Mouse (Mus musculus) left cerebral cortex, adult 8-10 months (tissue): ENCODE data around the gene Dag1. TPM values are rescaled to one million over a fixed set of nuclear protein-coding genes. Genes with fewer than 3 reads are reported as not detected.
"Not testable (repeated sequence)": the region's sequence is repeated elsewhere in the genome, so short reads cannot be mapped to it uniquely, and the experiment has no call there.

Experiments used
- DNase-seq, 2 experiments: peaks; one replicate each; pipeline ENCODE4 v3.0.0; 2022; ENCODE audit warnings: low spot score in 2 of 2
- total RNA-seq, 4 experiments: library from RNA; stranded (reverse); gene quantifications; 2 replicates each; pipeline ENCODE4 v1.2.4; 2022

The Dag1 gene
- total RNA-seq, 4 experiments from 2014 or later: 73.1 to 79.5 (median 76.8) TPM

DNA sequence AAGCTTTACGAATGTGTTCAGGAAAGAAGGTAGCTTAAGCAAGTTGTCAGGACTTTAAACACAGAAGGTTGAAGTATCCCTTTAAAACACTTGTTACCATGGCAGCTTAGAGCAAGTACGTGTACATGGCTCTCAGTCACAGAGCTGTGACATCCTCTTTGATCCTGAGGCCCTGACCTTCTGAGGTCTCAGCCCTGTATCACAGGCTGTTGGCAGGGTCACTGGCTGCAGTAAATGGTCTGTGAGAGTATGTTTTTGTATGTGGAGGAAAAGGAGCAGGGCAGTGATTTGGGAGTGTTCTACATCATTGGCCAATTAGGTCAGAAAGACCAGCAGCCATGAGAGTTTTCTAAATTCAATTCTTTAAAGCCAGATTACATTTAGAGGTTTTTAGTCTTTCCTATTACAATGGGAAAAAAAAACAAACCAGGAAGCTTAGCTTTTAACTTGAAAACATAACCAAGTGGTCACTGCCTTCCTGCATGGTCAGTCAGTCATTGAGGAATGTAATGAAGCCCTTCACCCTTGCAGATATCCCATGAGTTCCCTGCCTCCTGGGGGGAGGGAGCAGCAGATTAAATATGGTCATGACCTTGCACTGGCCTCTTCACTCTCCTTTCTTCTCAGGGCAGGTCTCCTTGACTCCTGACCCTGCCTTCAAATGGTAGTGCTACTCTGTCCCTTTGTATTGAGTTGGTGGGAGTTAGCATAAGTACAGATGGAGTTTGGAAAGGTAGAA, 35.7 kb downstream of the Dag1 start:
- DNase-seq: no peak

DNA sequence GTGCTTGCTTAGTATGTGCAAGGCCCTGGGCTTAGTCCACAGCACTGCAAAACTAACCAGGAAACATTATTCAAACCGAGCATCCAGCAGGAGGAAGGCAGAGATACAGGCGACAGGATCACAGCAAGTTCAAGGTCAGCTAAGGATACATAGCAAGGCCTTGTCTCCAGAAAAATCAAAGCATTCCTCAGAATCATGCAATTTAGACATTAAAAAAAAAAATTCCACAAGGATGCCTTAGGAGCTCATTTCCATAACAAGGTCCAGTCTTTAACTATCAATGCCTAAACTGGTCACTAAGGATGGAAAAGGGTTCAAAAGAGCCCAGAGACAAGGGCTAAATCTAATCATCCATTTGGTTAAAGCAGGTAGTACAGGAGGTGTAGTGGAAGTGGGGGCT, 38.6 kb downstream of the Dag1 start:
- DNase-seq: no peak

DNA sequence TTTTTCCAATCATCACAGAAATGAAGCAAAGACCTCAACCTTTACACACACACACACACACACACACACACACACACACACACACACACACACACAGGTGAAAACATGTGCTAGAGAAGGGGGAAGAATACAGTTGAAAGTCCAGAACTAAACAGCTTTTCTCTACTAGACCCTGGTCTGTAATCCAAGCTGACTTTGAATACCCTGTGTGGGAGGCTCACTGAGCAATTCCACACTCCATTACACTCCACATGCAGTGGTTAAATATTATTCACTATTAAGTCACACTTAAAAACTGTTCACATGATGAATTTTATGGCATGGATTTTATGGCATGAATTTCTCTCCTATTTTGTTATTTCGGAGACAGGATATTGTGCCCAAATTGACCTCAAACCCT, 40.1 kb downstream of the Dag1 start:
- no peak for DNase-seq

DNA sequence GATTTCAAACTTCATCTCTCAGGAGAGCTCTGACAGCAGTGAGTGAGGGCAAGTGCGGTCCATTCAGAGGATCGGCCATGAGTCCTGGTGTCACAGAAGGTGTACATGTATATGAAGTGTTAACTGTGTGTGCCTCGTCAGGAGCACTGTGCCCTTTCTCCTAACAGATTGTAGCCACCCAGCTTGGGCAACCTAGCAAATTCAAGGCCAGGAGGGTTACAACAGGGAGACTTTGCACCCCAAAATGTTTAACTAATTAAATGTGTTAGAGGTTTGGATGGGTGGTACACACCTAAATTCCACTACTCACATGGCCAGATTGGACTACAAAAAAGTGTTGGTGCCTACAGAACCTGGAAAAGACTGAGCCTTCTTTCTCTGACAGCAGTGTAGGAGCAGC, 42.2 kb downstream of the Dag1 start:
- no peak for DNase-seq

DNA sequence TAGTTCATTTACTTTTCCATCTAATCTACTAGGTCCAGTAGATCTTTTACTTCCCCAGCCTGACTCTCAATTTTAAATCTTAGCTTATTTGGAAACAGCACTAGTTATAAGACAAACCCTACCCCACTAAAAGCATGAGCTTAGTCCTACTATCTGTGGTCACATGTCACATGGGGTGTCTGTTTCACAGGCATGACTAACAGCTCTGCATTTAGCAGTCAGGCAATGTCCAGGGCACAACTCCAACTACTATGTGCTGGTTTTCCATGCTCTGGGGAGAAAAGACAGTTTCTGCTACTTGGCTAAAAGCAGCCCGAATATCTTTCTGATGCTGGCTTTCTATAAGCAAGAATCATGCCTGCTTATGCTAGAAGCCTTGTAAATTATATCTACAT, 43.4 kb downstream of the Dag1 start:
- DNase-seq: peak in 1 of 2 experiments; percentile 58

DNA sequence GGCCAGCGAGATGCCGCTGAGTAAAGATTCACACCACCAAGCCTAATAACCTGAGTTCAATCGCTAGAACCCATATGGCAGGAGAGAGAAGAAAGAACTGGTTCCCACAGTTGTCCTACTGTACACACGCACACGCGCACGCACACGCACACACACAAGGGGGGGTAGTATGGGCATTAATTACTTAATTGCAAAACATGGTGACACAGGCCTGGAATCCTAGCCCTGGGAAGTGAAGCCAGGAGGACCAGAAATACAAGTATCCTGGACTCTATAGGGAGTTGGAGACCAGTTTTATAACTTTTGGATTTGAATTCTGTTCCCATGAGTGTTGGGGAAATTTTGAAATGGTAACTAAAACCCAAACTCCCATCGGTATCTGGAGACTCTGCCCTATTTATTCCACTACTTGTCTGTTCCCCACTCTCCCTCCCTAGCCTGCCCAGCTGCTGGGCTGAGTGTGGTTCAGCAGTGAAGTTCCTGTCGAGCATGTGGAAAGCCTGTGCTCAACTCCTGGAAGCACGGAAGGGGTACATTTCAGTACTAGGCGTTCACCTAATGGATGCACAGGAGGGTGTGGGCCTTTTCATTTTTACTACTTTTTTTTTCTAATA, 43.9 kb downstream of the Dag1 start:
- no peak for DNase-seq

DNA sequence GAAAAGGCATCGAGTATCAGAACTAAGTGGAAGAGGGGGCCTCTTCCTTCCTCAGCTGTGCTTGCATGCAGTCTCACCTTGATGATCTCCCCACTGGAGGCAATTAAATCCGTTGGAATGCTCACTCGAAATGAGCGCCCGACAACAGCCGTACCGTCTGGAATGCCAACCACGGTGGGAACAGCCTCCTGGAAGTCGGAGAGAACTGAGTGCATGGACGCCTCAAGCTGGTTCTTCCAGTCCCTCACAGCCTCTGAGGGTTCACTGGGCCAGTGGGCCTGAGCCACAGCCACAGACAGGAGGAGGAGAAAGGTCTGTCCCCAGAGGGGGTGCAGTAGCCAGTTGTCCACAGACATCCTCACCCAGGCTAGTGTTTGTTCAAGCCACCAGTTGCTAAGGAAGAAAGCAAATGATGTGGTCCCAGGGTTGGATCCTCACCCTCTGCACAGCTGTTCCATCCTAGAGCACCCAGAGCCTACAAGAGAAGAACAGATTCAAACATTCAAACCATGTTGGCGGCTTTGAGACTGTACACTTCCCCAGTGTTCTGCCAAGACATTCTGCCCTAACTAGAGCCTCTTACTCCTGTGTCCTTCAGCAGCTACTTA, 45.7 kb downstream of the Dag1 start:
- DNase-seq: no peak

DNA sequence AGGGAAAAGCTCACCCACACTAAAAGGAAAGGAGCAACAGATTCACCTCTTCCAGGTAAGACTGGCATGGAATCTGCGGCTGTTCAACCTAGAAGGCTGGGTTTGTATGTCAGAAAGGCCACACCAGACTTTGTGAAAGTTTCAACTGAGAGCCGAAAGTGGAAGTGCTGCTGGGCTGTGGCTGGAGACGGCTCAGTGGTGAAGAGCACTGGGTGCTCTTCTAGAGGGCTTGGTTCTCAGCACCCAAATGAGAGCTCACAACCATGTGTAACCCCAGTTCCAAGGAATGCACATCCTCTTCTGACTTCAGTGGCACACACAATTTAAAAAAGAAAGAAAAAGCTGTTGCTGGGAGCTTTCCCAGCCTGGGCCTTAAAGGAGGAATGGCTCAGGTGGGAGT, 46.4 kb downstream of the Dag1 start:
- no peak for DNase-seq

DNA sequence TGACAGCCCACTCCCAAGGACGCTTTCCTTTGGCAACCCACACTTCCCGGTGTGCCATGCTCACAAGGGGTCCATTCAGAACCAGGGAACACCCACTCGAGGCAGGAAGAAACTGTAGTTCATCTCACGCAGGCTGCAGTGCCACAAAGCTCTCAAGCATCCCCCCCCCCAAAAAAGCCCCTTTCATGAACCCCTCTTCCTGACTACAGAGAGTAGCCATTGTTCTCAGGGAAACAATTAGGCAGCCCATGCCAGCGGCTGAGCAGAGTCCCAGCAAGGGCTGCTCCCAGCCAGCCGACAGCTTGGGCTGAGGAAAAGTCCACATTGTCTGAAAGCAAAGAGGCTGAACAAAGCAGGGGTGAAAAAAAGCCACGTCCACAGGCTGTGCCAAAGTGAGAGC, 50.7 kb downstream of the Dag1 start:
- peak in 1 of 2 experiments; percentile 30 for DNase-seq

DNA sequence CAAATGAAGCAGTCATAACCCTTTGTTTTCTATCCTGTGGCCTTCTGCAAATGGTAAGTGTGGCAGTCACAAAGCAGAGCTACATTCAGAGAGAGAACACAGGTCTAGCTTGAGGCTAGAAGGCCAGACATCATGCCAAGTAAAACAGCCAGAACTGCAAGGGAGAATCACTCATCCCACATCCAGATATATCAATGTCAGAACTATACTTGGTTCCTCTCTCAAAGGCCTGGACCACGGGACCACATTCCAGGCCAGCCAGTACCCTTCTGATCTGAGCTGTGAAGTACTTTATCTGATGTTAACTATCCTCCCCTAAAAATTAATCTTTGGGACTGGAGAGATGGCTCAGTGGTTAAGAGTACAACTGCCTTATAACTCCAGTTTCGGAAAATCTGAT, 51.3 kb downstream of the Dag1 start:
- DNase-seq: no peak

DNA sequence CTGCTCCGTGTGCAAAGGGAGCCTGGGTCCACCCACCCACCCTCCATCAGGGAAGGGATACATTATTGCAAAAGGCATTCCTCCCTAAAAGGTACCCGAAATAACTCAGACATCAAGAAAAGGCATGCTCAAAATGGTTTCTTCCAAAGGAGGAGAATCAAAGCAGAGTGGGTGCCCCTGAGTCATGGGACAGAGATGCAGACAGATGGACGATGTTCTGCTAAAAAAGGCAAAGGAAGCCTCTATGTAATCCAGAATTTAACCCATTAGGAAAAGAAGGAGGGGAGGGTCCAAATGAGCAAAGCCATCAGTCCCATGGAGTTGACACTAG, 58.2 kb downstream of the Dag1 start:
- peak in 1 of 2 experiments; percentile 69 for DNase-seq

DNA sequence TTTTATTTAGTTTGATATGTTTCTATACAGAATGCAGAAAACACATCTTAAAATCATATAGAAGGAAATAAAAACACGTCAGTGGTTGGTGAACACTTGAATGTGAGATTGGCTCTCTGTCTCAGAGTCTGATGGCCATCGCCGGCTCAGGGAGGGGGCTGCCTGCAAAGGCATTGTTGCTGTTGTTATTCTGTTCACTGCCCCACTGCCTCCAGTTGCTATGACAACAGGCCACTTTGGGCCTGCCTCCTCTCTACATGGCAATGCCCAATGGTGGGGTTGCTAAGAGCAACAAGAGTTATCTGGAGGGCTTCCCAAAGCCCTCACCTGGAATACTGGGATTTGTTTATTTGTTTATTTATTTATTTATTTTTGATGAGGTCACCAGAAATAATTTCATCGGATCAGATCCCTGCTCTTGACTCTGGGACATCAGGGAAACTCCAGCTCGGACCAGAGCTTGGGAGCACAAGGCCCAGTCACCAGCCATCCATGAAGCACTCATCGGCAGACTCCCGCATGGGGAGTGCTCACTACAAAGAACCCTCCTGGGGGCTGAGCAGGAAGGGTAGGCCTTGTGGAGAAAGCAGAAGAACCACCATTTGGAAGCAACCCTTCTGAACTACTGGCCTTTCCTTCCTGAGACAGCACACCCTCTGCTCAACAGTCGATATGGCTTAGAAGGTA, 58.7 kb downstream of the Dag1 start:
- DNase-seq: no peak

DNA sequence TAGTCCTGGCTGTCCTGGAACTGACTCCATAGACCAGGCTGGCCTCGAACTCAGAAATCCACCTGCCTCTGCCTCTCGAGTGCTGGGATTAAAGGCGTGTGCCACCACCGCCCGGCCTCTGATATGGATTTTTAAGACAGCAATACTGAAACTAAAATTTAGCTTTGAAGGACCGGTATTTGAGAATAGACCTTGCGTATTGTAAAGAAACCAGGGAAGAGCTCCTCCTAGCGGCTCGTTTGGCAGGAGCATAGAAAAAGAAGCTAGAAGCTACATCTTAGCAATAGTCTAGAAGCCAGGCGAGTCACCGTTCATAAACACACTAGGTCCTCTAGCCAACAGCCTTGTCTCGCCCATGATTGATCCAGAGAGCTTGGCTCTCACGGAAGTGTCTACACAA, 60.7 kb downstream of the Dag1 start:
- DNase-seq: no peak

DNA sequence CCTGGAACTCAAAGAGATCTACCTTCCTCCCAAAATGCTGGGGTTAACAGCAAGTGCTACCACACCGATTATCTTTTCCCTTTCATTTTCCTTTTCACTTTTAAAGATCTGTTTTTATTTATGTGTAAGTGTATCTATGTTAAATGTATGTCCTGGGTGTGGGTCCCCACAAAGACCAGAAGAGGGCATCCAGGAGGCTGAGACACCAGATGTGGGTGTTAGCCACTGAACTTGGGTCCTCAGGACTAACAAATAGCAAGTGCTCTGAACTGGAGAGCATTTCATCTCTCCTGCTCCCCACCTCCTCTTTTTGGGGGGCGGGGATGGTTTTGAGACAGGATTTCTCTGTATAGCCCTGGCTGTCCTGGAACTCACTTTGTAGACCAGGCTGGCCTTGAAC, 61.6 kb downstream of the Dag1 start:
- DNase-seq: no peak

DNA sequence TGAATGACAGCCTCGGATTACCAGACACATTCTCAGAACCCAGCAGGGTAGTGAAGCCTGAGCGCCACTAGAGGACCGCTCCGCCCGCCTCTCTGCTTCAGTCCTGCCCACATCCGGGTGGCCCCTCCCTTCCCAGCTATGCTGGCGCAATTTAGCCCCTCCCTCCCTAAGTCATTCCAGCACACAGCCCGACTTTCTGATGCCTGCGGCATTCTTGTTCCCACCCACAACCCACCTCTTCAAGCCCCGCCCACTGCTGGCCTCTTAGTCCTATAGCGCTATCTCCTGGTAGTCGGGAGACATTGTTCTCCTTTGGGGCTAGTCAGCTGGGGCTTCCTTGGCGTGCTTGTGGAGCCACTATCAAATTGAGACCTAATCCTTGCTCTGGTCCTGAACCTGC, 62.6 kb downstream of the Dag1 start:
- peak; percentile 60 to 95 for DNase-seq

DNA sequence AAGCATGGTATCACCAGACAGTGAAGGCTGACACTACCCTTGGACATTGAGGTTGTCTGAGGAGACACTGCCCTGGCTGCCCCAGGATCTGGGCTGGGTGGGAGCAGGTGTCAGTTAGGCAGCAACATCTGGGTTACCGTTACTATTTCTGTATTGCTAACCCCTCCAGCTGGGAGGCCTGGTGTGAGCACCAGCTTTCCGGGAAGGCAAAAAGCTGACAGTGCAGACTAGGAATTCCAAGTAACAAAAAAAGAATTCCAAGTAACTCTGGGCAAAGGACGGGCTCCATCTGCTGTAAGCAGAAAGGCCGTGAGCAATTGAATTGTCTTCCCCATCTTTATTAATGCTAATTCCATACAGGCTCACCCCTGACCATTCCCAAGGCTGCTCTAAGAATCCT, 65.1 kb downstream of the Dag1 start:
- DNase-seq: no peak

DNA sequence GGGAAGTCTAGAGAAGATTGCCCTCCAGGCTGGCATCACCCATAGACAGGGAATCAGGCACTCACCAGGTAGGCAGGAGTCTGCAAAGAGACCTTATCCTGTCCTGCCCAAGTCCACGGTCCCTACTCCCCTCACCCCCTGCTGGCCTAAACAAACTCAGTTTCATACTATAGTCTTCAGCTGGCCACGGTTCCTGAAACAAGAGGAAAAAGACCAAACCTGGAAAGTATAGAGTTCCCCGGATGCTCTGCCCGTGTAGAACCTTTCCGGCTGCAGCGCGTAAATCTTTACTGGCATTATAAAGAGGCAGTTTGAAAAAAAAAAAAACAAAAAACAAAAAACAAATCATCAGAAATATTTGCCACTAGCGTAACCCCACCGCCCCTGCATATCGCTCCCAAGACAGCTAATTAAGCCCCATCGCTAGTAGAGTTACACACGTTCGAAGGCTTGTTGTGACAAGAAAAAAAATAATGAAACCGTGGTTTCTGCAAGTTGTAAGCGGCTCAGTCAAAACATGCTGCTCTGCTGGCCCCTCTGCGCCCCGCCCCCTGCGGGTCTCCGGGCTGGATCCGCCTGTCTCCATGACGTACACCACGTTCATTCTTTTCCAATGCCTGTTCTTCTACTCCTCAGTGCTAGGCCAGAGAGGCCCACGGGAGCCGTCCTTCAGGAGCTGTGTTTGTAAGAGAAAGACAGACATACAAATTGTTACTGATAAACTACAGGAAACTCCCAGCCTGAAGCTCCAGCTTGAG, 66.7 kb downstream of the Dag1 start:
- DNase-seq: no peak

DNA sequence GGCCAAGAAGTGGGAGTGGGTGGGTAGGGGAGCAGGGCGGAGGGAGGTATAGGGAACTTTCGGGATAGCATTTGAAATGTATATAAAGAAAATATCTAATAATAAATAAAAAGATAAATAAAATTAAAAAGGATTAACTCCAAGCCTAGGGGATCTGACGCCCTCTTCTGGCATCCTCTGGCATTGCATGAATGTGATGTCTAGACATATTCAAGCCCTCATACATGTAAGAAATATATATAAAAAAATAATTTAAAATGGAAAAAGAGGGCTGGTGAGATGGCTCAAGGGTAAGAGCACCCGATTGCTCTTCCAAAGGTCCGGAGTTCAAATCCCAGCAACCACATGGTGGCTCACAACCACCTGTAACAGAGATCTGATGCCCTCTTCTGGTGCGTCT, 67.5 kb downstream of the Dag1 start:
- not testable (repeated sequence) for DNase-seq

DNA sequence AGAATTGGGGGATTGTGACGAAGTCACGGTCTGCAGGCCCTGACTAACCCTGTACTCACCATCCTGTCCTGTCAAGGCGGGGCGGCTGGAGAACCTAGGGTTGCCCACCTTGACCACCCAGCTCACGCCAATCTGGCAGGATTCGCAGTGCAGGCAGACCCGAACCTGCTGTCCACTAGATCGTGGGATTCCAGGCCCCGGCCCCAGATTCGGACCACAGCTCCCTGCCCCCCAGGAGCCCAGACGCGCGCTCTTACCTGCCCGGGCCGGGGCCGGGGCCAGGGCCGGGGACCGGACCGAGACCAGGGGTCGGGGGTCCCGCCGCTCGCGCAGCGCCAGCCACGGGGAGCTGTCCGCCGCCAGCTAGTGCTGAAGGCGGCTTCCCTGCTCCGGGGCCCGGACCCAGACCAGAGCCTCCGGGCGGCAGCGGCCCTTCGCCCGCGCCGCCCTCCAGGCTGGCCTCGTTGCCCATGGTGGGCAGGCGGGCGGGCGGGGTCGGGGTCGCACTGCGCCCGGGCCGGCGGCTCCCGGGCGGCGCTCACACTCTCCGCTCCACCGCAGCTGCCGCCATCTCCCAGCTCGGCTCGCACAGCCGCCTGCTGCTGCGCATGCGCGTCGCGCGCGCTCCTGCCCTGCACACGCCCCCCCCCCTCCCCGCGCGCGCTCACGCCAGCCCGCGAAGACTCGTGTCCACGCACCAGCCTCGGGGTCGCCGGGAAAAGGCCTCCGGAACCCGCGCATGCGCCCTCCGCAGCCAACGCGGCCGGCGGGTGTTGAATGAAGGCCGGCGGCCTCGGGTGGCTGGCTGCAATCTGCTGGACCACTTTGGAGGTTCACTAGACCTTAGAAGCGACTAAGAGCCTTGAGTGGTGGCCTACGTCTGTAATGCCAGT, 73.7 kb downstream of the Dag1 start, which contains the start of gene Bsn:
Bsn (minus strand) TSS at position 598 of the 893 bp plus-strand sequence.
- DNase-seq: peak; percentile 67 to 72

DNA sequence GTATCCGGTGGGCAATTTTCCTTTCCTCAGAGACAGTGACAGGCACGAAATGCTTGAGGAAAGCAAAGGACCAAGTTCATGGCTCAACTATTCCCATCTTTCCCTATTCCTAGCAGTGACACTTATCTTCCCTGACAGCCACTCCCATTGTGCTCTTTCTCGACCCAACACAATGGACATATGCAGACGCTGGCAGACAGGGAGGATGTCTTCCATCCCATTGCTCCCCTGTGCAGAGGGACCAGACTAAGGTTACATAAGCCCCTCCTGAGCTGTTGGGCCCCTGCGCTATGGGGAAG, 74.3 kb downstream of the Dag1 start:
- DNase-seq: no peak

DNA sequence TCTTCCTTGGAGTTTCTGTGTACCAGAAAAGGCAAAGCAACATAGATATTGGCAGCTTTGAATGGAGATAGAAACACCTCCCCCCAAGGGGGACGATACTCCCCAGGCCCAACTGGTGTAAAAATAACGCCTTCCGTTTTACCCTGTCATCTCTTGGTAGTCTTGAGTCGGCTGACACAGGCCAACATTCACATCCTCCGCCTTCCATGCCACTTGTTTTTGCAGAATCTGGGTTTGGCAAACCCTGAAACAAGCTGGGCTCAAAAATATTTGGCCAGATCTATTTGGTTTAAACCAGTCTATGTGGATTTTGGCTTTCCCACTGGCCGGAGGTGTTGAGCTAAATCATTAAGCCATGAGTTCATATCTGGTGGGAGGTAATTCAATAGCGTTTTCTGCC, 74.7 kb downstream of the Dag1 start:
- DNase-seq: no peak
